Mouse (Mus musculus): Measurements from ENCODE around the gene Sgms2. TPM values are rescaled to one million over a fixed set of nuclear protein-coding genes. Genes with fewer than 3 reads are reported as not detected.

The Sgms2 gene
- polyA plus RNA-seq, 1 experiment from 2014 or later, result 15.8 TPM

Other genes starting within 250 kb of the Sgms2 start
- gene Hadh, start 219.3 kb downstream of the Sgms2 start, polyA plus RNA-seq (2015; fragmentation: Nextera tagmentation; extraction: Ambion mirVana), result 265 and 272 TPM in 2 replicates
- gene Cyp2u1, start 188.2 kb downstream of the Sgms2 start, polyA plus RNA-seq (2015; fragmentation: Nextera tagmentation; extraction: Ambion mirVana), result 6.4 and 7.7 TPM in 2 replicates
- gene Papss1, start 73.4 kb upstream of the Sgms2 start, polyA plus RNA-seq (2015; fragmentation: Nextera tagmentation; extraction: Ambion mirVana), result 144 and 150 TPM in 2 replicates

Measured in intestine, embryonic 15.5 days (tissue).